Mouse (Mus musculus) mouse embryonic stem cell (cell line): ENCODE data around the gene Cd28.

Experiments used
- in situ Hi-C, 2 experiments: fragments of 300-500 bp; cut with MboI; formaldehyde crosslinking; loops; 1 replicate in 1 of 2; 3 replicates in 1 of 2; pipeline ENCODE4 v1.14.3; 2019 to 2020; ENCODE audit warnings: low sequenced_read_pairs in 2 of 2, low pct_unique_long_range_greater_than_20kb in 1 of 2, mixed read lengths in 1 of 2; ENCODE audit not compliant: unreplicated experiment in 1 of 2

Cd28 gene

GRCm38 (mm10) chr1:60716567-60716966 is at the start of gene Cd28:
Cd28 (plus strand) TSS chr1:60716800.
- in situ Hi-C loops: no loop called here

- in situ Hi-C loops: no loop called here
These were observed 48.6 kb upstream of the Cd28 start for GRCm38 (mm10) chr1:60667873-60668616.

GRCm38 (mm10) chr1:60669048-60669447 is 47.6 kb upstream of the Cd28 start:
- in situ Hi-C loops: no loop called here

- in situ Hi-C loops: no loop called here
These were observed 46.9 kb upstream of the Cd28 start for GRCm38 (mm10) chr1:60669664-60670063.

GRCm38 (mm10) chr1:60670172-60670571 is 46.4 kb upstream of the Cd28 start:
- in situ Hi-C loops: no loop called here

GRCm38 (mm10) chr1:60683766-60684165 is 32.8 kb upstream of the Cd28 start:
- in situ Hi-C loops: no loop called here

- in situ Hi-C loops: no loop called here
These were observed 20.3 kb upstream of the Cd28 start for GRCm38 (mm10) chr1:60696115-60696895.

- in situ Hi-C loops: no loop called here
These were observed 14.0 kb upstream of the Cd28 start for GRCm38 (mm10) chr1:60702641-60703040.

- in situ Hi-C loops: no loop called here
These were observed 3.4 kb upstream of the Cd28 start for GRCm38 (mm10) chr1:60713238-60713637.

GRCm38 (mm10) chr1:60715651-60716196 is 876 bp upstream of the Cd28 start:
- in situ Hi-C loops: no loop called here

GRCm38 (mm10) chr1:60718580-60718979 is 2.0 kb downstream of the Cd28 start:
- in situ Hi-C loops: no loop called here

- in situ Hi-C loops: no loop called here
These were observed 7.0 kb downstream of the Cd28 start for GRCm38 (mm10) chr1:60723555-60723954.

- in situ Hi-C loops: no loop called here
These were observed 15.3 kb downstream of the Cd28 start for GRCm38 (mm10) chr1:60731940-60732339.

GRCm38 (mm10) chr1:60735072-60735907 is 18.7 kb downstream of the Cd28 start:
- in situ Hi-C loops: no loop called here

- in situ Hi-C loops: no loop called here
These were observed 19.3 kb downstream of the Cd28 start for GRCm38 (mm10) chr1:60735908-60736280.

GRCm38 (mm10) chr1:60744266-60744665 is 27.7 kb downstream of the Cd28 start:
- in situ Hi-C loops: no loop called here

- in situ Hi-C loops: no loop called here
These were observed 29.1 kb downstream of the Cd28 start for GRCm38 (mm10) chr1:60745664-60746063.

- in situ Hi-C loops: no loop called here
These were observed 29.6 kb downstream of the Cd28 start for GRCm38 (mm10) chr1:60746153-60746552.

GRCm38 (mm10) chr1:60746856-60747255 is 30.3 kb downstream of the Cd28 start:
- in situ Hi-C loops: no loop called here
